Mouse (Mus musculus): ENCODE measurements around the gene Cnpy1. TPM values are rescaled to one million over a fixed set of nuclear protein-coding genes. Genes with fewer than 3 reads are reported as not detected.

The Cnpy1 gene
- polyA plus RNA-seq, 2 experiments = 0.09 TPM; not detected in 1

- Histone ChIP-seq H3K4me1 (replicated peaks; ENCODE audit: control insufficient read depth in 2 of 2, insufficient read depth in 2 of 2, low read length in 1 of 2) (no peaks in the 10 kb centered on the region), H3K9me3 (ENCODE audit: control insufficient read depth, low read length) (no peaks in the 10 kb centered on the region), H3K27ac (no peak overlapping the region), H3K36me3 (replicated peaks; ENCODE audit: control insufficient read depth, insufficient read depth, low read depth) (no peaks in the 10 kb centered on the region), H3K9ac (replicated peaks) (no peak overlapping the region), H3K4me2 (ENCODE audit: low read depth) (no peak overlapping the region), H3K27me3 (ENCODE audit: control insufficient read depth, insufficient read depth, low read length) (peaks cover 97% of the 10 kb centered on the region), H3K4me3 (ENCODE audit: insufficient read depth in 1 of 2, low read depth in 2 of 2, low read length in 2 of 2) (no peak overlapping the region)
- no peak for ATAC-seq (ENCODE audit: insufficient read depth)
- no peak for DNase-seq (ENCODE audit: low read depth in 3 of 3, low spot score in 3 of 3)
- WGBS (ENCODE audit: insufficient replicate concordance) = 2% methylated on average over 36 of the region's 36 CpGs
- TF ChIP-seq EP300 (IDR thresholded peaks at IDR 0.05; ENCODE audit: low read depth) = no peak
- TF ChIP-seq CTCF (IDR thresholded peaks at IDR 0.05; ENCODE audit: low read depth) = no peak
Measured at GRCm38 (mm10) chr5:28168253-28169165, 77.1 kb downstream of the Cnpy1 start.

DNA sequence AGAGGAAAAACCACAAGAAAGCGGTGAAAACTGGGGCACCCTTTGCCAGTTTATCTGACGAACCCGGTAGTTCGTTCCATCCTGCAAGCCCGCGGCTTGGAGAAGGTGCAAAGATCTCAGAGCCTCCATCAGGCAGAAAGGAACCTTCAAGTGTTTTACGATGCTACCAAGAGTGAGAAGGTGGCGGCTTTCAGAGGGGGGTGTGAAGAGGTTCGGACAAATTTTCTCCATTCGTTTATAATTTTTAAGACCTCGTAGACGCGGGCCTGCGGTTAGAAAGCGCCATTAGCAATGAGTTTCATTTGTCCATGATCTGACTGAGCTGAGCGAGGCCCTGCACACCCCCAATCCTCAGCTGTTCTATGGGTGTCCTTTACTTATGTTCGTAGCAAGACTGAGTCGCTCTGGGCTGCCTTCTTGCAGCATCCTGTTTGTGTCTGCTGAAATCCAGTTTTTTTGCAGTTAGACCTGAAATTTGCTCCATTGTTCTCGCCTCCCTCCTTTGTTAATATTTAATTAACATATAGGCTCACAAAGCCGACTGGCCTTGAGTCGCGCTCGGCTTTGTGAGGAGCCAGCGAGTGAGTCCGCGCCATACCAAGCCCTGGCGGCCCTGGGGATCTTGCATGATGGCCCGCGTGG is 77.9 kb downstream of the Cnpy1 start:
- no peaks in the 10 kb centered on the region for H3K9me3 ChIP-seq (ENCODE audit: control insufficient read depth, low read length)
- peaks cover 94% of the 10 kb centered on the region for H3K27me3 ChIP-seq (ENCODE audit: control insufficient read depth, insufficient read depth, low read length)
- no peaks in the 10 kb centered on the region for H3K36me3 ChIP-seq (replicated peaks; ENCODE audit: control insufficient read depth, insufficient read depth, low read depth)
- no peak overlapping the region for H3K4me2 ChIP-seq (ENCODE audit: low read depth)
- DNase-seq (ENCODE audit: low read depth in 3 of 3, low spot score in 3 of 3) (no peak), ATAC-seq (ENCODE audit: insufficient read depth) (no peak)
- no peaks in the 10 kb centered on the region for H3K4me1 ChIP-seq (replicated peaks; ENCODE audit: control insufficient read depth in 2 of 2, insufficient read depth in 2 of 2, low read length in 1 of 2)
- WGBS (ENCODE audit: insufficient replicate concordance) = 2% methylated on average over 29 of the region's 29 CpGs
- H3K4me3 ChIP-seq (ENCODE audit: insufficient read depth in 1 of 2, low read depth in 2 of 2, low read length in 2 of 2) = no peak overlapping the region
- H3K9ac ChIP-seq (replicated peaks) = no peak overlapping the region
- no peak overlapping the region for H3K27ac ChIP-seq
- TF ChIP-seq EP300 (IDR thresholded peaks at IDR 0.05; ENCODE audit: low read depth) (no peak), CTCF (IDR thresholded peaks at IDR 0.05; ENCODE audit: low read depth) (no peak)

DNA sequence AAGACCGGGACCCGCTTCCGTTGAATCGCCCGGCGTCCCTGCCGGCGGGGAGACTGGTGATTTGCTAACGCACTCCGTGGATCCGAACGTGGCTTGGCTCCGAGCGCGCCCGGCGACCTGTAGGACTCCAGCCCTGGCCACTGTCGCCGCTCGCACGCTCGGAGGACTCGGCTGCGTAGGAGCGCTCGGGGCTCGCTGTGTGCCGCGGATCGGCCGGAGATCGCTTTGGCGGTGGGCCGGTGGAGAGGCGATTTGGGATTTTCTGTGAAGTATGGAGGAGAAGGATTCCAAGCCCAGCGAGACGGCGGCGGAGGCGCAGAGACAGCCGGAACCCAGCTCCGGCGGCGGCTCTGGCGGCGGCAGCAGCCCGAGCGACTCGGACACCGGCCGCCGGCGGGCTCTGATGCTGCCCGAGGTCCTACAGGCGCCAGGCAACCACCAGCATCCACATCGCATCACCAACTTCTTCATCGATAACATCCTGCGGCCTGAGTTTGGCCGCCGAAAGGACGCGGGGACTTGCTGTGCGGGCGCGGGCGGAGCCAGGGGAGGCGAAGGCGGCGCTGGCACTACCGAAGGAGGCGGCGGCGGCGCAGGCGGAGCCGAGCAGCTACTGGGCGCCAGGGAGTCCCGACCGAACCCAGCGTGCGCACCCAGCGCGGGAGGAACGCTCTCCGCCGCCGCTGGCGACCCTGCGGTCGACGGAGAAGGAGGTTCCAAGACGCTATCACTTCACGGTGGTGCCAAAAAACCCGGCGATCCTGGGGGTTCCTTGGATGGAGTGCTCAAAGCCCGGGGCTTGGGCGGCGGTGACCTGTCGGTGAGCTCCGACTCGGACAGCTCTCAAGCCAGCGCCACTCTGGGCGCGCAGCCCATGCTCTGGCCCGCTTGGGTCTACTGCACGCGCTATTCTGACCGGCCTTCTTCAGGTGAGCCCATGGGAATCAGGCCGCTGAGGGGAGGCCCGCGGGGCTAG is 79.1 kb downstream of the Cnpy1 start:
- ATAC-seq (ENCODE audit: insufficient read depth) (no peak), DNase-seq (ENCODE audit: low read depth in 3 of 3, low spot score in 3 of 3) (no peak)
- Histone ChIP-seq H3K4me1 (replicated peaks; ENCODE audit: control insufficient read depth in 2 of 2, insufficient read depth in 2 of 2, low read length in 1 of 2) (no peaks in the 10 kb centered on the region), H3K4me3 (ENCODE audit: insufficient read depth in 1 of 2, low read depth in 2 of 2, low read length in 2 of 2) (peak overlapping the region in 1 of 2 experiments; percentile 39; a peak in 1 of 4 replicates), H3K27ac (no peak overlapping the region), H3K9ac (replicated peaks) (no peak overlapping the region), H3K36me3 (replicated peaks; ENCODE audit: control insufficient read depth, insufficient read depth, low read depth) (no peaks in the 10 kb centered on the region), H3K9me3 (ENCODE audit: control insufficient read depth, low read length) (no peaks in the 10 kb centered on the region), H3K27me3 (ENCODE audit: control insufficient read depth, insufficient read depth, low read length) (peaks cover 93% of the 10 kb centered on the region), H3K4me2 (ENCODE audit: low read depth) (peak overlapping the region; percentile 57)
- TF ChIP-seq CTCF (IDR thresholded peaks at IDR 0.05; ENCODE audit: low read depth) = no peak
- TF ChIP-seq EP300 (IDR thresholded peaks at IDR 0.05; ENCODE audit: low read depth) = no peak
- under 1% methylated on average over 105 of the region's 111 CpGs for WGBS (ENCODE audit: insufficient replicate concordance)

DNA sequence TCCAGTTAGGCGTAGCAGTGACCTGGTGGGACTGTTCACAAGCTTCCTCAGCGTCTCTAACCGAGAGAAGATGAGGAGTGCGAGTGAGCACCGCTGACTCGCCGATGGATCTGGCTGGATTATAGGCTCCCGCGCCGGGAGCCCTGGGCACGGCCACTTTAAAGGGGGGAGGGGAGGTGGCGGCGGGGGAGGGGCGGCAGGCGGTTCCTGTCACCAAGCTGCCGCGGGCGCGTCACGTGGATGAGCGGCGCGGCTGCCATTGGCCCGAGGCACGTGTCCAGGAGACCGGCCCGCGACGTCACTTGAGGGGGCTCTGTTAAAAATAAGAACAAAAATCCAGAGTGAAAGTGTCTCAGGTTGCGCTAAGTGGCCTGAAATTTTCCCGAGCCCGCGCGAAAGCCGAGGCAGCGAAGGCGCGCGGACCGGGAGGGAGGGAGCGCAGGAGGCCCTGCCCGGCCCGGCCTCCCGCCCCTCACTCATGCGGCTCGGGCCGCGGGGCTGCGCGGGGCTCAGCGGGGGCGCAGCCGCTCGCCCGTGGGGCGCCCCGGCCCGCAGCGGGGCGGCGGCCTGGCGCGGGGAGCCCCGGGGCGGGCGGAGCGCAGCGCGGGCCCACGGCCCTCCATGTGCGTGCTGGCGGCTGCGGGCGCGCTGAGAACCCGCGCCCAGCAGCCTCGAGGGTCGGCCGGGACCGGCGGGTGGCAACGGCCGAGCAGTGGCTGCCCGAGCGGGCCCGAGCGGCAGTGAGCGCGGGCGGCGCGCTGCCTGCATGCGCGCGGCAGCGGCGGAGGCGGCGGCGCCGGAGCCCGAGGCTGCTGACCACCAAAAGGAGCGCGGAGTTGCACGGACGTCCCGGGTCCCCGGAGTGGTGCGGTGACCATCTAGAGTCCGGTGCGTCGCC is 80.0 kb downstream of the Cnpy1 start, which contains the start of gene En2:
Gene En2, plus strand, starts transcription at position 337 of the 898 bp plus-strand sequence.
- Histone ChIP-seq H3K4me1 (replicated peaks; ENCODE audit: control insufficient read depth in 2 of 2, insufficient read depth in 2 of 2, low read length in 1 of 2) (no peaks in the 10 kb centered on the region), H3K4me3 (ENCODE audit: insufficient read depth in 1 of 2, low read depth in 2 of 2, low read length in 2 of 2) (peak within 1 kb of the TSS in 1 of 2 experiments; percentile 39; a peak in 3 of 4 replicates), H3K9ac (replicated peaks) (no peak within 1 kb of the TSS), H3K9me3 (ENCODE audit: control insufficient read depth, low read length) (no peaks in the 10 kb centered on the region), H3K27ac (no peak within 1 kb of the TSS), H3K27me3 (ENCODE audit: control insufficient read depth, insufficient read depth, low read length) (peaks cover 94% of the 10 kb centered on the region), H3K4me2 (ENCODE audit: low read depth) (peak within 1 kb of the TSS; percentile 57), H3K36me3 (replicated peaks; ENCODE audit: control insufficient read depth, insufficient read depth, low read depth) (no peaks in the 10 kb centered on the region)
- TF ChIP-seq CTCF (IDR thresholded peaks at IDR 0.05; ENCODE audit: low read depth) = no peak
- TF ChIP-seq EP300 (IDR thresholded peaks at IDR 0.05; ENCODE audit: low read depth) = no peak
- ATAC-seq (ENCODE audit: insufficient read depth) (no peak), DNase-seq (ENCODE audit: low read depth in 3 of 3, low spot score in 3 of 3) (no peak)
- WGBS (ENCODE audit: insufficient replicate concordance) = under 1% methylated on average over 112 of the region's 113 CpGs

All from liver, embryonic 14.5 days (tissue).